Mouse (Mus musculus) liver, embryonic 13.5 days (tissue): Measurements from ENCODE around the gene Gpd2. TPM values are rescaled to one million over a fixed set of nuclear protein-coding genes. Genes with fewer than 3 reads are reported as not detected.

ENCODE experiments used
- ATAC-seq: fragments of 200-750 bp; cut with Nextera tagmentation; 2 replicates; pipeline ENCODE4 v1.8.0; 2017; ENCODE audit warnings: low read depth, mild to moderate bottlenecking, moderate number of reproducible peaks, moderate library complexity
- DNase-seq: peaks from one replicate; pipeline ENCODE4 v3.0.0; 2022
- H3K27ac ChIP-seq: fragments of 300-500 bp; sonication (generic); 2 replicates; pipeline ENCODE4 v1.5.1; 2015; ENCODE audit warnings: moderate library complexity, mild to moderate bottlenecking, inconsistent platforms
- H3K27me3 ChIP-seq: fragments of 300-500 bp; sonication (generic); 2 replicates; pipeline ENCODE4 v1.6.1; 2015; ENCODE audit warnings: mild to moderate bottlenecking, inconsistent platforms
- H3K36me3 ChIP-seq: fragments of 300-500 bp; sonication (generic); 2 replicates; pipeline ENCODE4 v1.6.1; 2015; ENCODE audit warnings: mild to moderate bottlenecking, inconsistent platforms
- H3K4me1 ChIP-seq: fragments of 300-500 bp; sonication (generic); replicated peaks from 2 replicates; pipeline ENCODE4 v1.6.1; 2015; ENCODE audit warnings: inconsistent platforms
- H3K4me2 ChIP-seq: fragments of 300-500 bp; sonication (generic); 2 replicates; pipeline ENCODE4 v1.6.1; 2015; ENCODE audit warnings: inconsistent platforms, mild to moderate bottlenecking, moderate library complexity
- H3K4me3 ChIP-seq: fragments of 300-500 bp; sonication (generic); replicated peaks from 2 replicates; pipeline ENCODE4 v1.5.1; 2015; ENCODE audit warnings: mild to moderate bottlenecking, inconsistent platforms
- H3K9ac ChIP-seq: fragments of 300-500 bp; sonication (generic); 2 replicates; pipeline ENCODE4 v1.6.1; 2015; ENCODE audit warnings: mild to moderate bottlenecking, inconsistent platforms
- H3K9me3 ChIP-seq: fragments of 300-500 bp; sonication (generic); replicated peaks from 2 replicates; pipeline ENCODE4 v1.6.1; 2016; ENCODE audit warnings: inconsistent platforms
- WGBS: fragments of 180-500 bp; shearing (Covaris S2); methylation state at CpG from one replicate; pipeline ENCODE4 v1.1.7; 2015; ENCODE audit not compliant: insufficient replicate concordance; 5-methylcytosine and 5-hydroxymethylcytosine counted together
- polyA plus RNA-seq: library from polyadenylated mRNA; unstranded; fragments of >200 nt; fragmentation: Nextera tagmentation; extraction: Ambion mirVana; gene quantifications from 2 replicates; pipeline ENCODE4 v1.2.1, GENCODE M21; 2015

Gpd2 gene
- polyA plus RNA-seq, 1 experiment from 2014 or later, result 10.3 TPM

DNA sequence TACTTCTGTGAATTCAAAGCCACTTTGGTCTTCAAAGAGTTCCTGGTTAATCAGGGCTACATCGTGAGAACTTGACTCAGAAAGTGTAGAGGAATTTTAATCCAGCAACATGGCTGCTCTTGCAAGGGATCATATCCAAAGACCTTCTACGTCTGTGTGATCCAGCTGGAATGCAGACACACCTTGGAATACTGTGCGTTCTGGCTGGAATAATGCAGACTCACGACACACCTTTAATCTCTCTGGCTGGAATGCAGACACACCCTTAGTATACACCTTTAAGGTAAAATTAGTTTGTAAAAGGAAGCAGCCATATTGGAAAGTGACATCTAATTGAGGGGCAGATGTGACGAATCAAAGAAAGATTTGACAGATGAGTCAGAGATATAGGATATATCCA lies 6.0 kb upstream of the Gpd2 start:
- no peak overlapping the region for H3K27ac ChIP-seq
- no peaks in the 10 kb centered on the region for H3K27me3 ChIP-seq
- WGBS, result 73% methylated on average over 5 of the region's 5 CpGs
- no peak for DNase-seq
- no peaks in the 10 kb centered on the region for H3K9me3 ChIP-seq
- no peak overlapping the region for H3K4me3 ChIP-seq
- no peak overlapping the region for H3K4me2 ChIP-seq
- ATAC-seq, result no peak
- H3K4me1 ChIP-seq, result no peaks in the 10 kb centered on the region
- H3K9ac ChIP-seq, result no peak overlapping the region
- no peaks in the 10 kb centered on the region for H3K36me3 ChIP-seq

DNA sequence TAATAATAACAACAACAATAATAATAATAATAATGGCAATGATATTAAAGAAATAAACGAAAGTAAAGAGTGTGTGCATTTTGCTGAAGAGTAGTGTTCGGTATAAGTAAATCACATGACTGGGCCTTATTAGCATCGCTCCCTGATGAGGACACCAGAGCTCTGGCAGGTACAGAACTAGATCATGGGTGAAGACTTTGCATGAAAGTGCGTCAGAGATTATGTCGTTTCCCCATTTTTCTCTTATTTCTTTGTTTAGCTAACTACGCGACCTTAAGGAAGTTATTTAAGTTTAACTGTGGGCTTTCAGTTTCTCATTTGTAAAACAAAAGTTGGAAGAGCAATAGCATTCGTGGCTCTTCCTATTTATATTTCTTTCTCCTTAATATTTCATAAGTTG lies 5.1 kb upstream of the Gpd2 start:
- H3K9me3 ChIP-seq, result no peaks in the 10 kb centered on the region
- no peaks in the 10 kb centered on the region for H3K27me3 ChIP-seq
- no peak overlapping the region for H3K9ac ChIP-seq
- peaks cover 5% of the 10 kb centered on the region for H3K4me1 ChIP-seq
- 72% methylated on average over 8 of the region's 8 CpGs for WGBS
- no peak for ATAC-seq
- no peak for DNase-seq
- H3K4me3 ChIP-seq, result no peak overlapping the region
- no peaks in the 10 kb centered on the region for H3K36me3 ChIP-seq
- no peak overlapping the region for H3K27ac ChIP-seq
- no peak overlapping the region for H3K4me2 ChIP-seq

DNA sequence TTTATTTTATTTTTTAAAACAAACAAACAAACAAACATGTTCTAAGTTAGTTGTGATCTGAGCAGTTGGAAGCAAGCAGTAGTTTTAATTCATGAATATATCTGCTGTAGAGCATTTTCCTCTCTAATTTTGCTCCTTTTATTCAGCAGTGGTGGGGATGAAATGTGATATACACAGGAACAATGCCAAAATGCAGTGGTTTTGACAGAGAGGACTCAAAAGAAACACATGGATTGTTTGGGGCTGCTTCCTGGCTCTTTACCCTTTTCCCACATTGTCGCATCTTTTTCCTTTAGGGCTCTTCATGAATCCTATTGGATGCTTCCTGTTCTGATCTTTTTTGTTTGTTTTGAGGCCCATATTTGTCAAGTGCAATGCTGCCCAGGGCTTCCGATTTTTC lies 1.2 kb upstream of the Gpd2 start:
- no peaks in the 10 kb centered on the region for H3K27me3 ChIP-seq
- no peak overlapping the region for H3K4me2 ChIP-seq
- DNase-seq (no peak), ATAC-seq (no peak)
- H3K27ac ChIP-seq, result no peak overlapping the region
- peaks cover 21% of the 10 kb centered on the region for H3K4me1 ChIP-seq
- no peaks in the 10 kb centered on the region for H3K36me3 ChIP-seq
- no peaks in the 10 kb centered on the region for H3K9me3 ChIP-seq
- no peak overlapping the region for H3K4me3 ChIP-seq
- WGBS, result 78% methylated on average over 2 of the region's 2 CpGs
- H3K9ac ChIP-seq, result no peak overlapping the region

DNA sequence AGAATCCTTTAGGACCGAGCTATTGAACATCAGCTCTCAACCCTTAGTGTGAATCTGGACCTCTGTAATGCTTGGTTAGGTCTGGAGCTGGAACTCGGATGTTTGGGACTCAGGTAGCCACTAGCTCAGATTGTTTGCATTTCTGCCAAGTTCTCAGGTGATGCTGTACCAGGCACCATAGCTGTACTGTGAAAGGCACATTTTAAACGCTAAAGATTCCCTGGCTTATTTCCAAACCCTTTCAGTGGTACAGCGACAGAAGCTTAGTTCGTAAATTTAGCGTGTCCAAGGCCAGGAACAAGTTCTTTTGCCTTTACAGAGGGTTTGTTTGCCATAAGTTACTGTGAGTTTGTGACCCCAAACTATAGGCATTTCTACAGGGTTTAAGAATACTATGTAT lies 409 bp upstream of the Gpd2 start:
- Histone ChIP-seq H3K4me2 (peak overlapping the region; percentile 95), H3K9me3 (no peaks in the 10 kb centered on the region), H3K36me3 (no peaks in the 10 kb centered on the region), H3K27ac (no peak overlapping the region), H3K4me1 (peaks cover 21% of the 10 kb centered on the region), H3K27me3 (no peaks in the 10 kb centered on the region), H3K9ac (no peak overlapping the region), H3K4me3 (no peak overlapping the region)
- no peak for ATAC-seq
- no peak for DNase-seq
- 61% methylated on average over 6 of the region's 6 CpGs for WGBS

DNA sequence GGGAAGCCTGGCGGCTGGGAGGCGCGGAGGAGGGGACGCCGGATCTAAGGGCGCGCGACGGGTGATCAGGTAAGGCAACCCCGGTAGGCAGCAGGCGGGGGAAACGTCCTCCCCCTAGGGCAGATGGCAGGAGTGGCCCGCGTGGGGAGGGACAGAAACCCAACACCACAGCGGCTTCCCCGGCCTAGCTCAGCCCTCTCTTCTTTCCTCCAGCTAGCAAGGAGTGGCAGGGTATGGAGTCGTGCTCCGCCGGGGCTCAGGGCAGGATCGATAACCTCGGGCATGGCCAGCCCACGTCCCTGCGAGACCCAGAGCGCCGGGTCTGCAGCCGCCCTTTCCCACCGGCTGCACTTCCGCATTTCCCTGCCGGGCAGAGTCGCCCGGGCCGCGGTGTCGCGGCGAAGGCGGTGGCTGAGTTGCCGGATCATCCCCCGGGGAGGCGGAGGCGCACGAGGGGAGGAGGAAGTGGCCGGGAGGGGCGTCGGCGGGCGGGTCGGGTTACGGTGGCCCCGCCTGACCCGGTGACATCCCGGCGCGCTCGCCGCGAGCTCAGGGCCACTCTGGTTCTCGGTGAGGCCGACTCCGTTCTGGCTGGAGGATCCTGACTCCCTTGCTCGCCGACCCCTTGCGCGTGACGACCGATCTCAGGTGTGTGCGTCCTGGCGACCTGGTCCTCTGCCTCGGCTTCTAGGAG lies 632 bp downstream of the Gpd2 start:
- WGBS, result under 1% methylated on average over 64 of the region's 69 CpGs
- Histone ChIP-seq H3K27me3 (no peaks in the 10 kb centered on the region), H3K9ac (peak overlapping the region; percentile 80), H3K4me3 (peak overlapping the region; percentile 72), H3K27ac (peak overlapping the region; percentile 68), H3K4me2 (peak overlapping the region; percentile 95), H3K36me3 (no peaks in the 10 kb centered on the region), H3K4me1 (peaks cover 21% of the 10 kb centered on the region), H3K9me3 (no peaks in the 10 kb centered on the region)
- ATAC-seq (peak; percentile 95), DNase-seq (peak; percentile 83)

DNA sequence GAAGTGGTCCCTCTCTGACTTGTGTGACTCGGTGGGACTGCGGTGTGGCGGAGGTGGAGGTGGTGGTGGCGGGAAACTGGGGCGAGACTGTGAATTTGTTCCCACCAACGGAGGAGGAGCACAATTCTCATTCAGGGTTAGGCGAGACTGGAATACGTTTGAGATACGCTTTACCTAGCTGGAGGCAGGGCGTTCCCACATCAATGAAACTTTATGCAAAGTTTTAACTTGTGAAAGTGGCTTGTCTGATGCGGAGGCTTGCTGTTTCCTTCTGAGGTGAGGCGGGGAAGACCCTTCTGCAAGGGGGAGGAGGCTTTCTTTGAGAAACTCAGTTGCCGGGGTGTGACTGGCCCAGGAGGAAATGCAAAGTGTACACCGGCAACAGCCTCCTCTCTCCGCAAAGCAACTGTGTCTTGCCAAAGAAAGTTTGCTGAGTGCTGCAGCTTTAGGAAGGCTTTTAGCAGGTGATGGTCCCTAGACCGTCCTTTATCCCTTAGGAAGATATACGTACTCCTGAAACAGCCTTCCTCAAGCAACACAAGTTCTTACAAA lies 1.3 kb downstream of the Gpd2 start:
- DNase-seq, result no peak

DNA sequence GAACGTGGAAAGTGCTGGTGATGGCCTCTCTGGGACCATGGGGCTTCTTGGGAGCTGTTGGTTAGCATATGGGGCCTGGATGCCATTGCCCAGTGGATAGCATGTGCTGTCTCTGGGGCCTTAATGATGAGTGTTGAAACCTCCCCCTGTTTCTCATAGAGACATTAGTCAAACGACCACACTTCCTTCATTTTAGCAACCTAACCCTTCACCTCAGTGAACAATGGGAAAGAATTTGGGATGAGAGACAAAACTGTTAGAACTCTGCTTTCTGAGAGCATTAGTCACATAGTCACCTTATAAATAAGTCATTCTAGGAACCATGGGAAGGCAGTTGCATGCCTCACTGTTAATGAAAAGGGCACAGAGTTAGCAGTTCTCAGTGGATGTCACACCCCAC lies 1.9 kb downstream of the Gpd2 start:
- no peaks in the 10 kb centered on the region for H3K27me3 ChIP-seq
- peak overlapping the region; percentile 95 for H3K4me2 ChIP-seq
- DNase-seq, result no peak
- H3K36me3 ChIP-seq, result no peaks in the 10 kb centered on the region
- no peaks in the 10 kb centered on the region for H3K9me3 ChIP-seq
- WGBS, result 17% methylated on average over 2 of the region's 2 CpGs
- H3K27ac ChIP-seq, result no peak overlapping the region
- H3K4me1 ChIP-seq, result peaks cover 21% of the 10 kb centered on the region
- peak overlapping the region; percentile 72 for H3K4me3 ChIP-seq
- H3K9ac ChIP-seq, result peak overlapping the region; percentile 80; the same call in 1 of the 2 replicates
- no peak for ATAC-seq

More for the DNA sequence above, 1.3 kb downstream of the Gpd2 start:
- WGBS, result 2% methylated on average over 17 of the region's 17 CpGs
- peak overlapping the region; percentile 80 for H3K9ac ChIP-seq
- peak overlapping the region; percentile 68 for H3K27ac ChIP-seq
- peak; percentile 60 for ATAC-seq
- H3K4me2 ChIP-seq, result peak overlapping the region; percentile 95
- H3K27me3 ChIP-seq, result no peaks in the 10 kb centered on the region
- no peaks in the 10 kb centered on the region for H3K36me3 ChIP-seq
- peak overlapping the region; percentile 72 for H3K4me3 ChIP-seq
- no peaks in the 10 kb centered on the region for H3K9me3 ChIP-seq
- H3K4me1 ChIP-seq, result peaks cover 21% of the 10 kb centered on the region

DNA sequence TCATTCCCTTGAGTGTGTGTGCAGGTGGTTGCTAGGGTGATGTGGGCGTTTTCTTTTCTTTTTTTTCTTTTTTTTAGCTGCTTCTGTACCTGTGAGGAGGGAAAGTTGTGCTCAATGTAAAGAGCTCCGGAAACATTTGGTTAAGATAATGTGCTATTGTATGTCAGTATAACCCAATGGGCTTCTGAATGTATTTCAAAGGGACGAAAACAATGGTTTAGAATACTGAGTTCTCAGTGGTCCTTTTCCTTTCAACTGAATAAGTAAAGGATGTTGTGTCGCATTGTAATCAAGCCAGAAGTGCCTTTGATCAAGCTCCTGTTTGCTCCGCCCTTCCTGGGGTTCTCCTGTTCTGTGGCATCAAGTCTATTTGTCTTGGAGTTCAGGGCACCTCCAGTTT lies 6.6 kb downstream of the Gpd2 start:
- WGBS, result 63% methylated on average over 5 of the region's 5 CpGs
- no peak overlapping the region for H3K4me3 ChIP-seq
- DNase-seq (no peak), ATAC-seq (no peak)
- H3K36me3 ChIP-seq, result no peaks in the 10 kb centered on the region
- H3K9me3 ChIP-seq, result no peaks in the 10 kb centered on the region
- H3K4me1 ChIP-seq, result peaks cover 6% of the 10 kb centered on the region
- no peak overlapping the region for H3K27ac ChIP-seq
- H3K27me3 ChIP-seq, result no peaks in the 10 kb centered on the region
- no peak overlapping the region for H3K9ac ChIP-seq
- no peak overlapping the region for H3K4me2 ChIP-seq

DNA sequence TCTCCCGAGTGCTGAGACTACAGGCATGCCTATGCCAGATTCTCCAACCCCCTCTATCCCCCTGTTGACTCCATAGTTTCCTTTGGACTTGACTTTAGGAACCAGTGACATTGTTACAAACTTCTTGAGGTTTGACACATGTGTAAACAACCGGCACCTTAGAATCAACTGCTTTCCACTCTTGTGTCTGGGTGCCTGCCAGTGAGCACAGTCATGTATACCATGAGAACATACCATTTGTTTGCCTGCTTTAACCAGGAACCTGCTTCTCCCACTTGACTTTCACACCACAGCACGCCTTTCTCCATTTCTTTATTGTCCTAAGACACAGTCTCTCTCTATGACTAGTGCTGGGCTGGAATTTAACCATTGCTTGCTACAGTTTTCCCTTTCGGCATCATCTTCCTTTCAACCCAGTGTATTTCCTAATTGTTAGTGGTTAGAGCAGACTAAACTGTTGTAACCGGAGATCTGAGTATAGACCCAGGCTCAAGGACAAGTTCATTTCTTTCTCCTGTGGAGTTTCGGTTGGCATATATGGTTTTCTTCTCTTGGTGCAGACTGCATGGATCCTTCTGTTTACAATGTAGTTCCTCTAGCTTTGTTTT lies 8.4 kb downstream of the Gpd2 start:
- Histone ChIP-seq H3K4me1 (no peaks in the 10 kb centered on the region), H3K9ac (no peak overlapping the region), H3K36me3 (no peaks in the 10 kb centered on the region), H3K27me3 (no peaks in the 10 kb centered on the region), H3K9me3 (no peaks in the 10 kb centered on the region), H3K27ac (no peak overlapping the region), H3K4me3 (no peak overlapping the region), H3K4me2 (no peak overlapping the region)
- ATAC-seq (no peak), DNase-seq (no peak)
- WGBS, result 73% methylated on average over 6 of the region's 6 CpGs

DNA sequence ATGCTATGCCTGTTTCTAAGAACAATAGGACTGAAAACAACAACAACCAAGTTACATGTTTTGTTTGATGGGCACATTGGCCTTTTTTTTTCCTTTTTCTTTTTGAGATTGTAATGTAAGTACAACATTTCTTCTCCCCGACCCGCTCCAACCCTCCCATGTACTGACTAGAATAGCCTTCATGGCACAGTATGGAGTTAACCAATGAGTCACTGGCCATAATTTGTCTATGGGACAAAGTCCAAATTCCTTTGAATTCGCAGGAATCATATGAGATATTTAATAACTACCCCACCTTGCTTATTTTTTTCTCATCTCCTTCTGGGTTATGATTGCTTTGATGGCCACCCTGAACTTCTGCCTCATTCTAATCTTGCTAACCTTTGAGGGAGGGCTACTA lies 12.7 kb downstream of the Gpd2 start:
- H3K27ac ChIP-seq, result no peak overlapping the region
- H3K36me3 ChIP-seq, result no peaks in the 10 kb centered on the region
- no peaks in the 10 kb centered on the region; the same call in 1 of the 2 replicates for H3K4me1 ChIP-seq
- no peak overlapping the region for H3K4me2 ChIP-seq
- ATAC-seq (no peak), DNase-seq (no peak)
- no peak overlapping the region for H3K9ac ChIP-seq
- no peaks in the 10 kb centered on the region for H3K27me3 ChIP-seq
- no peaks in the 10 kb centered on the region for H3K9me3 ChIP-seq
- no peak overlapping the region for H3K4me3 ChIP-seq
- WGBS, result 72% methylated on average over 3 of the region's 3 CpGs

DNA sequence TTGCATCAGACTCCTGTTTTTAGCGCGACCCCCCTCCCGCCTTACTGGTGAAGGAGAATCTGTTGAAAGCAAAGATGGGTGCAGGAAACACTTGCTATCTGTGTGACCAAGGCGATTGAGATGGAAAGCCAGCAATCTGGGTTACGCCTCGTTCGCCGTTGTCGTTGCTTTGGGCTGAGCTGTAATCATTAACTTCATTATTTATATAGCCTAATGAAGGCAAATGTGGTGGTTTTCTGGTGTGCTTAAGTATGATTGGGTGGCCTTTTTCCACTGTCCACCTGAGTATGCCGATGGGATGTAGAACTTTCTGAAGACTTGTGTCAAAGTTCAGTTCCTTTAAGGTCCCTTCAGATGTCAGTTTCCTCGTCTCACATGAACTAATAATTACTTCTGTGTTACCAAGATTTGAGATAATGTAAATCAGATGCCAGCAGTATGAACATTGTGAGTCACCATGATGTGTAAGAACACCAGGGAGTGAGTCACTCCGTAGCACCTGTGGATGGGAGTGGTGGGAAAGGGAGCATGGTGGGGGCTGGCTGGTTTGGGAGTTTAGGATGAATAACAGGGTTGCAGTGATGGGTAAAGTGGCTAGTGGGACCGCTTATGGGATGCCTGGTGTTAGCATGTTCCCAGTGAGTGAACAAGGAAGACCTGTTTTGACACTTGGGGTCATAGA lies 14.3 kb downstream of the Gpd2 start:
- Histone ChIP-seq H3K4me1 (no peaks in the 10 kb centered on the region; the same call in 1 of the 2 replicates), H3K9ac (no peak overlapping the region), H3K27me3 (no peaks in the 10 kb centered on the region), H3K36me3 (no peaks in the 10 kb centered on the region), H3K4me2 (no peak overlapping the region), H3K4me3 (no peak overlapping the region), H3K9me3 (no peaks in the 10 kb centered on the region), H3K27ac (no peak overlapping the region)
- 73% methylated on average over 13 of the region's 13 CpGs for WGBS
- ATAC-seq (no peak), DNase-seq (no peak)
